Mouse (Mus musculus) right cerebral cortex, postnatal 14 days (tissue): Measurements from ENCODE around the gene Adamts7.

Source experiments
- DNase-seq: peaks from one replicate; pipeline ENCODE4 v3.0.0; 2022

Adamts7 gene

GRCm38 (mm10) chr9:90198531-90199449, 35.9 kb downstream of the Adamts7 start:
- DNase-seq = peak; percentile 49

GRCm38 (mm10) chr9:90199611-90200010, 36.7 kb downstream of the Adamts7 start:
- no peak for DNase-seq

GRCm38 (mm10) chr9:90200501-90200900, 37.6 kb downstream of the Adamts7 start:
- DNase-seq = no peak

- DNase-seq = no peak
Observed at GRCm38 (mm10) chr9:90201096-90201495, 38.2 kb downstream of the Adamts7 start.

- DNase-seq = no peak
Observed at GRCm38 (mm10) chr9:90201541-90201940, 38.7 kb downstream of the Adamts7 start.

GRCm38 (mm10) chr9:90203233-90203632, 40.4 kb downstream of the Adamts7 start:
- no peak for DNase-seq

GRCm38 (mm10) chr9:90204396-90204915, 41.6 kb downstream of the Adamts7 start:
- DNase-seq = no peak

GRCm38 (mm10) chr9:90206500-90206899, 43.6 kb downstream of the Adamts7 start:
- DNase-seq = peak; percentile 89

GRCm38 (mm10) chr9:90207808-90208207, 44.9 kb downstream of the Adamts7 start:
- no peak for DNase-seq

GRCm38 (mm10) chr9:90208655-90209054, 45.8 kb downstream of the Adamts7 start:
- no peak for DNase-seq

- no peak for DNase-seq
Observed at GRCm38 (mm10) chr9:90213127-90213526, 50.3 kb downstream of the Adamts7 start.

- no peak for DNase-seq
Observed at GRCm38 (mm10) chr9:90216259-90217001, 53.6 kb downstream of the Adamts7 start.

- no peak for DNase-seq
Observed at GRCm38 (mm10) chr9:90217501-90217900, 54.6 kb downstream of the Adamts7 start.

- DNase-seq = no peak
Observed at GRCm38 (mm10) chr9:90222275-90222674, 59.4 kb downstream of the Adamts7 start.

GRCm38 (mm10) chr9:90226081-90226741, 63.3 kb downstream of the Adamts7 start:
- no peak for DNase-seq

- DNase-seq = no peak
Observed at GRCm38 (mm10) chr9:90226742-90227096, 63.9 kb downstream of the Adamts7 start.

GRCm38 (mm10) chr9:90227171-90227570, 64.3 kb downstream of the Adamts7 start:
- no peak for DNase-seq

GRCm38 (mm10) chr9:90232781-90233690, 70.2 kb downstream of the Adamts7 start:
- DNase-seq = no peak

GRCm38 (mm10) chr9:90233906-90234419, 71.1 kb downstream of the Adamts7 start:
- no peak for DNase-seq

- no peak for DNase-seq
Observed at GRCm38 (mm10) chr9:90234786-90235185, 71.9 kb downstream of the Adamts7 start.

- no peak for DNase-seq
Observed at GRCm38 (mm10) chr9:90235258-90235882, 72.5 kb downstream of the Adamts7 start.
